Mouse (Mus musculus) heart, adult 2 months (tissue): ENCODE results near the gene Zc3h12c.

Experiments
- CTCF ChIP-seq: fragments of 200-600 bp; IDR thresholded peaks from 2 replicates; pipeline ENCODE4 v1.8.1; 2022; ENCODE audit warnings: antibody characterized with exemption, mild to moderate bottlenecking, moderate library complexity
- POLR2A ChIP-seq: fragments of 200-500 bp; IDR thresholded peaks from 2 replicates; pipeline ENCODE4 v1.6.1; 2011; ENCODE audit warnings: mild to moderate bottlenecking, low read depth, low read length, control low read depth; ENCODE audit not compliant: insufficient read depth

DNA sequence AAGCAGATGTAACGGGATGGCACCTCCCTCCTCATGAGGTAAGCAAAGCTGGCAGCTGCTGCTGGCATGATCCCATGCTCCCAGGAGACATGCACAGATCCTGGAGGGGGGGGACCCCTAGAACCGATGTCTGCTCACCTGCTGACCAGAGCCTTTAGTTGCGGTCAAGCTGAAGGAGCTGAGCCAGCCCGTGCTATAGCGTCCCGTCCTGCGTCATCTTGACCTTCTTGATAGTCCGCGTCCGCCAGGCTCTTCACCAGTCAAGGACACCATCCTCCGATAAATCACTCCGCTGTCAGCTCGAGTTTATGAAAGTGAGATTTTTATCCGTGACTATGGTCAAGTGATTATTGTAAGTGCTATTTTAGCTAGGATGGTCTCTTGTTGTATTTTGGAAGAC lies 67.9 kb downstream of the Zc3h12c start:
- TF ChIP-seq POLR2A, result no peak
- TF ChIP-seq CTCF, result no peak
